Mouse (Mus musculus) adrenal gland, adult 18-20 months (tissue): ENCODE data around the gene Rbbp7. TPM values are rescaled to one million over a fixed set of nuclear protein-coding genes. Genes with fewer than 3 reads are reported as not detected.

Source experiments
- DNase-seq, 2 experiments: peaks; one replicate each; pipeline ENCODE4 v3.0.0; 2021 to 2022; ENCODE audit warnings: low spot score in 2 of 2
- long read RNA-seq, 2 experiments: library from polyadenylated mRNA; stranded (forward); transcript quantifications; one replicate each; pipeline ENCODE4 v2.0.0; 2021
- total RNA-seq, 2 experiments: library from RNA; stranded (reverse); gene quantifications; 1 replicate in 1 of 2; 2 replicates in 1 of 2; pipeline ENCODE4 v1.2.3; 2021

Rbbp7 gene
- total RNA-seq, result 100 to 1,000 TPM; 155 to 173 TPM
- long read RNA-seq, experiment 1, transcript Rbbp7-201 (12 exons, 2,244 nt), result major isoform, 188 of 197 reads
- long read RNA-seq, experiment 1, partial matches to known transcripts, result 1 of 197 reads
- long read RNA-seq, experiment 1, other reads (novel, unspliced or antisense), result 6 of 197 reads
- long read RNA-seq, experiment 2, transcript Rbbp7-201 (12 exons, 2,244 nt), result major isoform, 372 of 392 reads
- long read RNA-seq, experiment 2, partial matches to known transcripts, result 4 of 392 reads
- long read RNA-seq, experiment 2, other reads (novel, unspliced or antisense), result 13 of 392 reads

DNA sequence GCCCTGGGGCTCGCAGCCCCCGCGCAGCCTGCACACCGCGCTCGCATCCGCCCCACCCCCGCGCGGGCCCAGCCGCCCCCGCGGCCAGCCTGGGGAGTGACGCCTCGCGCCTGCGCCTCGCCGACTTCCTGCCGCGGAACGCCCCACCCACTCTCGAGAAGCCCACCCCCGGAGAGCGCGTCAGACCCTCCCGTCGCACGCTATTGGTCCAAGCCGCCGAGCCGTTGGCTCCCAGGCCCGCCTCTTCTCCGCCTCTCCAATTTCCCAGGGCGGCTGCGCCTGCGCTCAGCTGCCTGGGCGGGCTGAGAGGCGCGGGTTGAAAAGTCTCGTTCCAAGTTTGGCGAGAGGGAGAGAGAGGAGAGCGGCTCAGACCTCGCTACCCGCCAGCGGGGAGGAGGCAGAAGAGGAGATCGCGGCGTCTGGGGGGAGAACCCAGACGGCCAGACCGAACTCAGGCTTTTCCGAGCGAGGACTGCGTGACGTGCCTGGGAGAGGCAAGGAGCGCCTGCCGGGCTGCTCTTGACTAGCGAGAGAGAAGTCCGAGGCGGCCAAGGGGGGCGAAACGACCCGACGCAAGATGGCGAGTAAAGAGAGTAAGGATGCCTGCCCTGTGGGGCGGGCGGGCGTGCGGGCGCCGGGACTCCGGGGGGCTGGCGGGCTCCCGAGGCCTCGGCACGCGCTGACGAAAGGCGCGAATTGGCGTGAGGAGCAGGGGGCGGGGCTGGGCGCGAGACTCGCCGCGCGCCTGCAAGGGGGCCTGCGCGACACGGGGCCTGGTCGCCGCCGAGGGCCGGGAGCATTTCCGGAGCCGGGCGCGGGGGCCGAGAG, at the start of gene Rbbp7:
Rbbp7 (plus strand) TSS at position 288 of the 828 bp plus-strand sequence.
- peak; percentile 77 to 85 for DNase-seq

GRCm38 (mm10) chrX:162717837-162718236, 42.4 kb upstream of the Rbbp7 start:
- peak; percentile 26 to 37 for DNase-seq

GRCm38 (mm10) chrX:162719615-162720014, 40.6 kb upstream of the Rbbp7 start:
- peak; percentile 36 to 38 for DNase-seq

GRCm38 (mm10) chrX:162727367-162727777, 32.8 kb upstream of the Rbbp7 start:
- no peak for DNase-seq

- DNase-seq, result no peak
Measured at GRCm38 (mm10) chrX:162727795-162728194, 32.4 kb upstream of the Rbbp7 start.

- DNase-seq, result no peak
Measured at GRCm38 (mm10) chrX:162728228-162728627, 32.0 kb upstream of the Rbbp7 start.

DNA sequence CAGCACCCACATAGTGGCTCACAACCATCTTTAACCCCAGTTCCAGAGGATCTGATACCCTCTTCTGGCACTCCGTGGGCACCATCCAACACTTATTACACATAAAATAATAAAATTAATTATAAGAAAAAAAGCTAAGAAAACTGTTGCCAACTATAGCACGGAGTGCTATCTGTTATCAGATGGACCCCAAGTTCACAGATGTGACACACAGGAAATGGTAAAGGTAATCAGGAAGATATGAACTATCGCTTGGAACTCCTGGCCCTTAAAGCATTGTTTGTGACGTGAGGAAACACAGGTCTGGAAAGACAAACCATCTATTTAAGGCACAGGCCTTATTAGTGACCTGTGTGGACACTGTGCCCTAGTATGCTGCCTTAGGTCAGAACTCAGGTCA, 30.2 kb upstream of the Rbbp7 start:
- DNase-seq, result no peak

DNA sequence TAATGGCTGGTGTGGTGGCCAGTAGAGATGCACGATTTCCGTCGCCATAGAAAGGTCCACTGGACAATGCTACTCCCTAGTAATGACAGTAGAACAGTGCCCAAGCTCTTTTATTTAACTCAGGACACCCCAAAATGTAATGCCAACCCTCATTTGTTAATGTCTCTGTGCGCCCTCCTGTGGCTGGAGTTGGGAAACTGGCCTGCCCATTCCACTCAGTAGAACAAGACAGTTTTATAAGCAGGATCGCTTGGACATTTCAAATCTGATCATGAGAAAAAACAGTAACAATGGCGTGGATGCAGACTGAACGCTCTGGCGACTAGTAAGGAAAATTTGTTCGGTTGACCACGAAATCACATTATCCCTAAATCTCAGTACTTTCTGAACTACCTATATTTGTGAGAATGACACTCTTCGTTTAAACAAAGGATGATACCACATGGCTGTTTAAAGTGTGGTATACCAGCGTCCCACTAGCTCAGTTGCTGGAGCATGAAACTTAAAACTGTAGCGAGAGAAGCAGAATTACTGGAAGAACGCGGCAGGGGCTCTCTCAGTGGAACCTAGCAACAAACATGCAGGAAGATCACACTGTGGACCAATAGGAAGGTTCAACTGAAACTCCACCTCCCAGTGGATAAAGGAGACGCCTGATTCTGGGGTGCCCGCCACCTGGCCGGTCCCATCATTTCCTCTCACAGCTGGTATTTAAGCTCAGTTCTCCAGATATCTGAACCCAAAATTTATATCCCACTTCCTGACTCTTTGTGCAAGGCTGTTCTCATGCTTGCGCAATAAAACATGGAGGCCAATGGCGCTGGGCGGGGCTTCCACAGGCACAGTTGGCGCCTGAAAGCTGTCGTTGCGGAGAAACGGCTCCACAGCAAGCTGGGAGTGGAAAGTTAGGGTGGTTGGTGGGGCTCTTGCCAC, 24.9 kb upstream of the Rbbp7 start:
- peak; percentile 48 to 51 for DNase-seq

DNA sequence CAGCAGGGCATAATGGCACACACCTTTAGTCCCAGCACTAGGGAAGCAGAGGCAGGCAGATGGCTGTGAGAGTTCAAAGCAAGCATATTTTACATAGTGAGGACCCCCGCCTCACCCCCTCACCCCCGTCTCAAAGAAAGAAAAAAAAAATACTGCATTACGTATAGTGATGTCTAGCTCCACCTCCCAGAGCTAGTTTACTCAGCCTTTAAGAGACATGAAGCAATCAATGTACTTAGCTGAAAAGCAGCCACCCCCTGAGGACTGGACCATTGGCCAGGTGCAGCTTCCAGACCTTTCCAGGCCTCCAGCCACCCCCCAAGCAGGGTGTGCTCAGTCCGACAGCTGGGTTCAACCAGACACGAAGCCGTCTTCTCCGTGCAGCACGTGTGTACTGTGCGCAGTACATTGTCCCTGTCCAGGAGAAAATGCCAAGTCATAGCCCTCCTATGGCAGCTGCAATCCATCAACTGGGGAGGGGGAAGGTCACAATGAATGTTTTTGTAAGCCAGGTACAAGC, 24.0 kb upstream of the Rbbp7 start:
- peak in 1 of 2 experiments; percentile 18 for DNase-seq

DNA sequence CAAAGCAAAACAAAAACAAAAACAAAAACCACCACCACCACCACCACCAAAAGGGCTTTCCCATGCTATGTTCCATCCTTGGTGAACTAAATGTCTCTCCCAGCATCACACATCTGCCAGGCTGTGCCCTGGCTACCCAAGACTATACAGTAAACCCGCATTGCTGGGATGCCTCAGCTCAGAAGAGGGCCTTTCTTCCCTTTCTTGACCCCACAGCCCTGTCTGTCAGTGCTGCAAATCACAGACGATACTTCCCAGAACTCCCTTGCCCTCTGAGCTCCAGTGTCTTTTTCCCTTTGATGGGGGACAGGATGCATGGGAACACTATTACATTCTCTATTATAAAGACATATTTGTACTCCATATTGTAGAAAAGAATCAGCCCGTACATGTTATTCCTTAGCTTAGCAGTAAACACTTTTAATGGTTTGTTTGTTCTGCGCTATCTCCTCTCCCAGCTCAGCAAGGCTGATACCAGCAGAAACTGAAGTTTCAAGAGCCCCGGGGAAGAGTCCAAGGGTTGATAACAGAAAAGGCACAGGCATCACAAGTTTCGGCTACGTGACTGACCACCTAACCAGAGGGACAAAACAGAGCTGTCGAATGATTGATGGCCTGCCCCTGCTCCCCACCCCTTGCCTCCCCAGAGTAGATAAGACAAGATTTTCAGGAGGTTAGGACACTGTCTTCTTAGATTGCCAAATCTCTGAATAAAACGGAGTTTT, 11.3 kb upstream of the Rbbp7 start:
- DNase-seq, result no peak

- no peak for DNase-seq
Measured at GRCm38 (mm10) chrX:162752418-162752817, 7.8 kb upstream of the Rbbp7 start.

GRCm38 (mm10) chrX:162754314-162754713, 5.9 kb upstream of the Rbbp7 start:
- DNase-seq, result no peak

DNA sequence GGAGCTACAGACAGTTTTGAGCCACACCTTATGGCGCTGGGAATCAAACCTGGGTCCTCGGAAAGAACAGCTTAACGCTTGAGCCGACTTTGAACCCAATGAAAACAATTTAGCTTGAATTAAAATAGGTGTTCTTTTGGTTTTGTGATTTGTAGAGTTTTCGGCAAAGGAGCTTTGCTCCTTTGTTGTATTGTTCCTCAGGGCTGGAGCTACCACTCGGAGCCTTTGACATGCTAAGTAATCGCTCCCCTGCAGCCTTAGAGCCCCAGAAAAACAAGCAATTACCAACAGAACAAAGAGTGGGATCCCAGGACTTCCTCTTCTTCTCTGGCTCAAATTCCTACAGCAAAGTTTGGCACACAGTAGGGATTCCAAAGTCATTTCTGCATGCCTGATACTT, 4.1 kb upstream of the Rbbp7 start:
- no peak for DNase-seq

DNA sequence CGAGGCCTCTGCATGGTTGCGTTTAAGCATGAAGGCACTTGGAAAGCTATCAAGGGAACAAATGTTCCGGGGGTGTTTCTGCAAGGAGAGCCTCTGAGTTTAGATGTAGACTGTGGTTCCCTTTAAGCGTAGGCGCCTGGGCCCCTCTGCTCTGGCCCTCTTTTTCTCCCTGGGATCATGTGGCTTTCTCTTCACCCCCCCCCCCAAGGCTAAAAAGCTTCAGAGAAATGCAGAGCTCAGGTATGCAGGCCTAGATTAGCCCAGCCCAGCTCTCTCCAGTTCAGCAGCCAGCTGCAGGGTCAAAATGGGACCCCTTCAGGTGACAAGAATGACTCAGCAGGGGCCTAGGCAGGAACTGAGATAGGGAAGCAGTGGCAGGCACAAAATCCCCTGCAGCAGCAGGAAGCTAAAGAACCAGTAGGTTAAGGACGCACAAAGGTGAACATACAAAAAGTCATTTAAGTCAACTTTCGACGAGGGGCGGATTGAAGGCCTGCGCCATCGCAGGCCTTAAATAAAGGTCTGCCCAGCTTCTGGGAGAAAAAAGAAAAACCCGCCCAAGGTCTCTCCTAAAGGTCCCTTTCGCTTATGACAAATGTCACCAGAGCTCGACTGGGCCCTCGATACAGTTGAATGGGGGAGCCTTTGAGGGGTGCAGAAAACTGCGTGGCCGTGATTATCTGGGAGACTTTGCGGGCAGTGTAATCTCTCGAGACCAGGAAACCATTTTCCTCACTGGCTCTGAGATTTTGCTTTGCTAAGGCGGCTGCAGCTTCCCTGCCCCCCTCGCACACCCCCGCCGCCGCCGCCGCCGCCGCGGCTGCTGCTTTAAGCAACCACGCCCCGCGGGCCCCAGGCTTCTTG, 719 bp upstream of the Rbbp7 start:
- DNase-seq, result peak in 1 of 2 experiments; percentile 20

GRCm38 (mm10) chrX:162760958-162761515, 835 bp downstream of the Rbbp7 start:
- DNase-seq, result peak in 1 of 2 experiments; percentile 14

DNA sequence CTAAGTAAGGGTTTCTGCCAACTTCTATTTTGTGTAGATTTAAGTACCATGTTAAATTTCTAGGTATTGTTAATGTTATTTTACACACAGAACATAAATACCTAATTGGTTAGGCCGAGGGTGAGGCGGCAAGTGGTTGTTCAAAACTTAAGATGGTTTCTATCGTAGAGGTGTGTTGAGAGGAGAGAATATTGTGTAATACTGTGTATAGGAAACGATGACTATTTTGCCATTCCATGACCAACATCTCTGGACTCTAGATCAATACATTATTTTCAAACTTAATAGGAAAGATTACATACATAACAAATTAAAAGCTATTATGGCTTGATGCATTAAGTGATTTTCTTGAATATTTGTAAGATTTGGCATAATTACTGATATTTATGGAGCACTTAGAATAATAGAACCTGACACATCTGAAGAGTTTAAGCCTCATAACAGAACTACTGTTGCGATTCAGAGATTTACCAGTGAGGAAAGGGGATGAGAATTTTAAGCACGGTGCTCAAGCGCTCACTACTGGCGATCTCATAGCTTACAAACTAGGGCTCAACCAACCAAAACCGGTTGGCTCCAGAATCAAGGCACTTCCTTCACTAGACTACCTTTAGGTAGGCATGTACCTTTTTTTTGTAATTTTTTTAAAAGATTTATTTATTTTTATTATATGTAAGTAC, 1.7 kb downstream of the Rbbp7 start:
- no peak for DNase-seq

- DNase-seq, result no peak
Measured at GRCm38 (mm10) chrX:162770726-162771125, 10.5 kb downstream of the Rbbp7 start.

DNA sequence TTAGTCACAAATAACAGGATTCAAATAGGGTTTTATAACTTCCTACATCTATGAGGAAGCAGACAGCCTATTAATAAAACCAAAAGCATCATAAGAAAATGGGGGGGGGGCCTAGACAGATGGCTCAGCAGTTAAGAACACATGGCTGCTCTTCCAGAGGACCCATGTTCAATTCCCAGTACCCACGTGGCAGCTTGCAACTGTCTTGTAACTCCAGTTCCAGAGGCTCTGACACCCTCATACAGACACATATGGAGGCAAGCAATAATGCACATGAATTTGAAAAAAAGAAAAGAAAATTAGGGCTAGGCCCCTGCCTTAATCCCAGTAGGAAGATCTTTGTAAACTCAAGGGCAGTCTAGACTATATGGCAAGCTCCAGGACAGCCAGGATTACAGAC, 28.2 kb downstream of the Rbbp7 start:
- DNase-seq, result no peak
